Mouse (Mus musculus) heart, postnatal 36 days (tissue): ENCODE data around the gene Map1a. TPM values are rescaled to one million over a fixed set of nuclear protein-coding genes. Genes with fewer than 3 reads are reported as not detected.

Source experiments
- DNase-seq, 2 experiments: peaks; one replicate each; pipeline ENCODE4 v3.0.0; 2021 to 2022
- intact Hi-C: fragments of 180-260 bp; cut with DNase I; formaldehyde crosslinking; loops from one replicate; pipeline ENCODE4 v1.15.1; 2025
- total RNA-seq, 2 experiments: library from RNA; stranded (reverse); gene quantifications; 2 replicates each; pipeline ENCODE4 v1.2.3; 2021

Gene Map1a
- total RNA-seq, 2 experiments from 2014 or later = 3.9 to 4.4 TPM

GRCm38 (mm10) chr2:121300036-121300435, 10.6 kb downstream of the Map1a start:
- no peak for DNase-seq

GRCm38 (mm10) chr2:121308997-121309416, 19.6 kb downstream of the Map1a start:
- DNase-seq = peak; percentile 50 to 70
- intact Hi-C loops = no loop called here

More at GRCm38 (mm10) chr2:121300036-121300435, 10.6 kb downstream of the Map1a start:
- intact Hi-C loops = no loop called here

- intact Hi-C loops = no loop called here
- DNase-seq = no peak
These were observed 26.9 kb downstream of the Map1a start for GRCm38 (mm10) chr2:121316278-121316677.

- no peak for DNase-seq
- intact Hi-C loops = no loop called here
These were observed 33.6 kb downstream of the Map1a start for GRCm38 (mm10) chr2:121323041-121323440.

GRCm38 (mm10) chr2:121323693-121324470, 34.5 kb downstream of the Map1a start:
- intact Hi-C loops = no loop called here

GRCm38 (mm10) chr2:121329492-121329891, 40.1 kb downstream of the Map1a start:
- DNase-seq = no peak
- intact Hi-C loops = loop anchor here (5.0 kb wide), 1 partner anchor 102 kb away; no protein-coding TSS in a partner anchor

More at GRCm38 (mm10) chr2:121323693-121324470, 34.5 kb downstream of the Map1a start:
- no peak for DNase-seq

GRCm38 (mm10) chr2:121339057-121339456, 49.7 kb downstream of the Map1a start:
- no peak for DNase-seq
- intact Hi-C loops = no loop called here

- intact Hi-C loops = no loop called here
- DNase-seq = no peak
These were observed 63.8 kb downstream of the Map1a start for GRCm38 (mm10) chr2:121353156-121353555.

- peak in 1 of 2 experiments; percentile 2 for DNase-seq
- intact Hi-C loops = no loop called here
These were observed 65.0 kb downstream of the Map1a start for GRCm38 (mm10) chr2:121354378-121354777.

GRCm38 (mm10) chr2:121354820-121355592, 65.6 kb downstream of the Map1a start, which contains the start of gene Ppip5k1:
TSS of gene Ppip5k1 (minus strand) at chr2:121355396.
- intact Hi-C loops = loop anchor here (5.0 kb wide), 1 partner anchor 83 kb away; the partner anchor contains the start of gene Trp53bp1
- DNase-seq = peak; percentile 96

- intact Hi-C loops = loop anchor here (5.0 kb wide), 1 partner anchor 85 kb away; the partner anchor contains the start of gene Trp53bp1
- DNase-seq = no peak
These were observed 68.1 kb downstream of the Map1a start, which contains the start of gene Ckmt1 for GRCm38 (mm10) chr2:121357494-121357893. TSS of gene Ckmt1 (plus strand) at chr2:121357714.

GRCm38 (mm10) chr2:121357961-121358360, 68.6 kb downstream of the Map1a start:
- intact Hi-C loops = loop anchor here (5.0 kb wide), 1 partner anchor 86 kb away; the partner anchor contains the start of gene Trp53bp1
- DNase-seq = no peak

GRCm38 (mm10) chr2:121358381-121358780, 69.0 kb downstream of the Map1a start:
- intact Hi-C loops = loop anchor here (5.0 kb wide), 1 partner anchor 86 kb away; the partner anchor contains the start of gene Trp53bp1
- no peak for DNase-seq

- intact Hi-C loops = loop anchor here (5.0 kb wide), 1 partner anchor 87 kb away; the partner anchor contains the start of gene Trp53bp1
- no peak for DNase-seq
These were observed 70.1 kb downstream of the Map1a start for GRCm38 (mm10) chr2:121359461-121359860.

Other genes starting within 250 kb of the Map1a start
- not detected for gene Tgm5, start 203.8 kb upstream of the Map1a start, total RNA-seq
- not detected for gene Tgm7, start 179.8 kb upstream of the Map1a start, total RNA-seq
- 1 to 10 TPM; 7.8 to 8.3 TPM for gene Adal, start 149.2 kb upstream of the Map1a start, total RNA-seq
- gene Lcmt2, start 148.9 kb upstream of the Map1a start, total RNA-seq = 10 to 100 TPM in 1 of 2 experiments, 1 to 10 TPM in 1; 8.9 to 11.7 TPM
- 10 to 100 TPM; 15.7 to 16.3 TPM for gene Tubgcp4, start 118.9 kb upstream of the Map1a start, total RNA-seq
- 1 to 10 TPM; 6.7 to 6.9 TPM for gene Zscan29, start 118.5 kb upstream of the Map1a start, total RNA-seq
- gene Trp53bp1, start 18.2 kb upstream of the Map1a start, total RNA-seq = 10 to 100 TPM; 32.8 to 34.7 TPM
- gene Ppip5k1, start 65.8 kb downstream of the Map1a start, total RNA-seq = 10 to 100 TPM; 62.6 to 68.2 TPM
- gene Ckmt1, start 68.1 kb downstream of the Map1a start, total RNA-seq = 1 to 10 TPM; 1.5 to 1.9 TPM
- gene Strc, start 97.6 kb downstream of the Map1a start, total RNA-seq = not detected
- 100 to 1,000 TPM; 121 to 152 TPM for gene Pdia3, start 124.2 kb downstream of the Map1a start, total RNA-seq
- 1 to 10 TPM; 3.9 to 4.4 TPM for gene Catsper2, start 124.2 kb downstream of the Map1a start, total RNA-seq
- gene Ell3, start 154.7 kb downstream of the Map1a start, total RNA-seq = not detected
- gene Serf2, start 159.6 kb downstream of the Map1a start, total RNA-seq = 100 to 1,000 TPM; 376 to 394 TPM
- 10 to 100 TPM; 23.5 to 23.6 TPM for gene Hypk, start 163.7 kb downstream of the Map1a start, total RNA-seq
- gene Serinc4, start 167.2 kb downstream of the Map1a start, total RNA-seq = not detected
- 10 to 100 TPM; 29.7 to 32.4 TPM for gene Mfap1b, start 184.5 kb downstream of the Map1a start, total RNA-seq
- 10 to 100 TPM; 28.6 to 34.1 TPM for gene Mfap1a, start 217.1 kb downstream of the Map1a start, total RNA-seq
- 1 to 10 TPM; 2.4 to 2.6 TPM for gene Wdr76, start 217.1 kb downstream of the Map1a start, total RNA-seq